Mouse (Mus musculus): Measurements from ENCODE around the gene Abcc5. TPM values are rescaled to one million over a fixed set of nuclear protein-coding genes. Genes with fewer than 3 reads are reported as not detected.
"Not testable (repeated sequence)": the region's sequence is repeated elsewhere in the genome, so short reads cannot be mapped to it uniquely, and the experiment has no call there.

Gene Abcc5
- polyA plus RNA-seq, 1 experiment from 2014 or later, result 44.9 TPM

DNA sequence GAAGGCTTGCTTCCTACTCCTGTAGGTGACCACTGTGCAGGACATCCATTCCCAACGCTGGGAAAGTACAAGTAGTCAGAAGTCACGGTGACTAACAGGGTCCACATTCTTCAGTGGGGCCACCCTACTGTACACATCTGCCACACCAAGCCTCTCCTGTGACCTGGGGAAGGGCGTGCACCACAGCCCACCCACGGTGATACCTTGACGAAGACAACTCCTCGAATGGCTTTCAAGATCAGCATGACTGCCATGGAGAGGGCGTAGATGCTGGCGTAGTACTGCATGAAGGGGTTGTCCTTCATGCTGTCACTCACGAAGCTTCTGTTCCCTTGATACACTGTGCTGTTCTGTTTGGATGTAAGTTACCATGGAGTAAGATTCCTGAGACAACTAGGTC, 58.0 kb downstream of the Abcc5 start:
- Histone ChIP-seq H3K27me3 (ENCODE audit: control insufficient read depth, insufficient read depth, low read length) (no peaks in the 10 kb centered on the region), H3K9me3 (replicated peaks; ENCODE audit: control insufficient read depth, low read length) (no peaks in the 10 kb centered on the region), H3K4me2 (ENCODE audit: low read depth, low read length) (no peak overlapping the region), H3K4me1 (ENCODE audit: control insufficient read depth, insufficient read depth, low read length) (no peaks in the 10 kb centered on the region), H3K9ac (replicated peaks; ENCODE audit: low read length) (no peak overlapping the region), H3K36me3 (replicated peaks; ENCODE audit: control insufficient read depth, insufficient read depth, low read depth, low read length) (peaks cover 3% of the 10 kb centered on the region), H3K4me3 (ENCODE audit: low read depth, low read length) (no peak overlapping the region), H3K27ac (replicated peaks; ENCODE audit: low read depth, low read length) (no peak overlapping the region)
- ATAC-seq (replicated peaks; ENCODE audit: insufficient number of reproducible peaks, low FRiP score, low TSS enrichment, low read depth) (no peak), DNase-seq (ENCODE audit: low spot score) (no peak)
- 92% methylated on average over 9 of the region's 9 CpGs for WGBS

DNA sequence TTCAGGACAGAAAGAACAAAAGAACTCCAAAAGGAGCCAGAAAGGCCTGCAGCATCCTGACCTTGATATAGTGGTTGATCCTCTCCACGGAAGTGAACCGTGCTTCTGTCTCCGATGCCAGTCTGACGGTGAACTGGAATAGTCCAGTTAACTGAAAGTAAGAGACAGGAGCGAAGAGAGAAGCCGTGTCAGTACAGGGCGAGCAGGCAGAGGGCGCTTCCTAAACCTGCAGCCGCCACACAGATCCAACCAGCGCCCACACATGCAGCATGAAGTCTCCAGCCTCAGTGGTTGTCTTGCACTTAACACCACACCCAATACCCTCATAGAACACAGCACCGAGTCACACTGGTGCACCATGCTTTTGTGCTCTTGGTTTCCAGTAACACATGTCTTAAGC, 64.1 kb downstream of the Abcc5 start:
- H3K36me3 ChIP-seq (replicated peaks; ENCODE audit: control insufficient read depth, insufficient read depth, low read depth, low read length), result peaks cover 3% of the 10 kb centered on the region
- no peaks in the 10 kb centered on the region for H3K27me3 ChIP-seq (ENCODE audit: control insufficient read depth, insufficient read depth, low read length)
- H3K9me3 ChIP-seq (replicated peaks; ENCODE audit: control insufficient read depth, low read length), result no peaks in the 10 kb centered on the region
- no peak overlapping the region for H3K27ac ChIP-seq (replicated peaks; ENCODE audit: low read depth, low read length)
- H3K4me2 ChIP-seq (ENCODE audit: low read depth, low read length), result no peak overlapping the region
- H3K4me1 ChIP-seq (ENCODE audit: control insufficient read depth, insufficient read depth, low read length), result no peaks in the 10 kb centered on the region
- ATAC-seq (replicated peaks; ENCODE audit: insufficient number of reproducible peaks, low FRiP score, low TSS enrichment, low read depth) (no peak), DNase-seq (ENCODE audit: low spot score) (no peak)
- H3K4me3 ChIP-seq (ENCODE audit: low read depth, low read length), result no peak overlapping the region
- 87% methylated on average over 11 of the region's 11 CpGs for WGBS
- H3K9ac ChIP-seq (replicated peaks; ENCODE audit: low read length), result no peak overlapping the region

DNA sequence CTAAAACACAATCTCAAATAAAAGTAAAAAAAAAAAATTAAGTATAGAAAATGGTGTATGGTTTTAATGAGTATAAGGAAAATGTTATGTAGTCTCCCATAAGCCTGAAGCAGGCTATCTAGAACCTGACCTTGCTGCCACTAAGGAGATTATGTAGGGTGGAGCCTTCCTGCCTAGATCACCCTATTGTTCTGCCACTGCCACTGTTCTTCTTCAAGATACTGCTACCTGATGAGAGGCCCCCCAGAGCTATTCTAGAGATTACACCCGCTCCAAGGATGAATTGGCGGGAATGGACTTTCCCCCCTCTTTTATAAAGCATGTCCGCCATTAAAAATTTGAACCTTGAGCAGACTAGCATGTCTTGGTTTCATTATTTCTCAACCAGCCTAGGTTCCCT, 64.7 kb downstream of the Abcc5 start:
- H3K4me3 ChIP-seq (ENCODE audit: low read depth, low read length); H3K4me2 ChIP-seq (ENCODE audit: low read depth, low read length); H3K9me3 ChIP-seq (replicated peaks; ENCODE audit: control insufficient read depth, low read length); H3K27ac ChIP-seq (replicated peaks; ENCODE audit: low read depth, low read length); ATAC-seq (replicated peaks; ENCODE audit: insufficient number of reproducible peaks, low FRiP score, low TSS enrichment, low read depth); H3K27me3 ChIP-seq (ENCODE audit: control insufficient read depth, insufficient read depth, low read length); H3K9ac ChIP-seq (replicated peaks; ENCODE audit: low read length); H3K36me3 ChIP-seq (replicated peaks; ENCODE audit: control insufficient read depth, insufficient read depth, low read depth, low read length); DNase-seq (ENCODE audit: low spot score); H3K4me1 ChIP-seq (ENCODE audit: control insufficient read depth, insufficient read depth, low read length): not testable (repeated sequence)
- 98% methylated on average over 3 of the region's 3 CpGs for WGBS

DNA sequence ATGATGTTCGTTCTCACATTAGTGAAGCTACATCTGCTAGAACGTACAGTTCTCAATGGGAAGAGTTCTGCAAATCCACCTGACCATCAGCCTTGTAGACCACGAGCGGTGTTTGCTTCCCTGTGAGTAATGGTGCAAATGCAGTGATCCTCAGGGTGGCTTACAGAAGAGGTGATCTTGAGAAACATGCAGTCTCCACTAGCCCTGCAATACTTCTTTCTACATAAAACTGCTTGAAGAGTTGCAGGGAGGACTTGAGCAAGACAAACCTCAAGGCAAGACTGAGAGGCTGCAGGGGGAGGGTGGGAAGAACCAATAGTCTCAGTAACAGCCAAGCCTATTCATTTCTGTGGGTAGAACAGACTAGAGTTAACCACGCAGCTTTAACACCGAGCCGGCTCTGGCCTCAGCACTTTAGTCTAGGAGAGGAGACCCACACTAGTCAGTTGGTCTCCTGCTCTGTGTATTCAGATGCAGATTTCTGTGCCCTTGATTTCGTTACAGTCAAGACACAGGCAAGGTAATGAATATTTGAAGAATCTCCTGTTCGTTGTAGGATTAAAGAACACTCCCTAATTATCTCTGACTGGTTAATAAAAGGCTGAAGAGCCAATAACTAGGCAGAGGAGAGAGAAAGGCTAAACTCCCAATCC, 66.4 kb downstream of the Abcc5 start:
- no peak overlapping the region for H3K4me3 ChIP-seq (ENCODE audit: low read depth, low read length)
- no peak overlapping the region for H3K4me2 ChIP-seq (ENCODE audit: low read depth, low read length)
- H3K9me3 ChIP-seq (replicated peaks; ENCODE audit: control insufficient read depth, low read length), result no peaks in the 10 kb centered on the region
- 81% methylated on average over 9 of the region's 9 CpGs for WGBS
- no peak overlapping the region for H3K9ac ChIP-seq (replicated peaks; ENCODE audit: low read length)
- no peaks in the 10 kb centered on the region; the same call in 1 of the 2 replicates for H3K36me3 ChIP-seq (replicated peaks; ENCODE audit: control insufficient read depth, insufficient read depth, low read depth, low read length)
- no peak overlapping the region for H3K27ac ChIP-seq (replicated peaks; ENCODE audit: low read depth, low read length)
- DNase-seq (ENCODE audit: low spot score) (no peak), ATAC-seq (replicated peaks; ENCODE audit: insufficient number of reproducible peaks, low FRiP score, low TSS enrichment, low read depth) (no peak)
- no peaks in the 10 kb centered on the region for H3K4me1 ChIP-seq (ENCODE audit: control insufficient read depth, insufficient read depth, low read length)
- H3K27me3 ChIP-seq (ENCODE audit: control insufficient read depth, insufficient read depth, low read length), result no peaks in the 10 kb centered on the region

DNA sequence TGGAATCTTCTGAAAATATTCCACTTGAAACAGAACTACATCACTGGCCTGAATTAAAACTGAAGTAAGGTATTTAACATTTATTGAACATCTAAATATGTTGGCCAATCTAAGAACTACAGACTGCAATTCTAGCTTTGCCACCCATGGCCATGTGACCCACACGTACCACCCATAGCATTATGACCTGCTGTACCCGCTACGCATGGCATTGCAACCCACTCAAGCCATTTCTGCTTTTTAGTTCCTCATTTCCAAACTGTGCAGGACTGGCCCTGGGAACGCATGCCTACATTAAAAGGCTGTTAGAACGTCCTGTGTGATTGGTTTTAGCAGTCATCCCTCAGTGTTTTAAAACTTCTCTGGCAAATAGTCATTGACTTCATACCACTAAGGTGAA, 68.4 kb downstream of the Abcc5 start:
- no peaks in the 10 kb centered on the region; the same call in 1 of the 2 replicates for H3K36me3 ChIP-seq (replicated peaks; ENCODE audit: control insufficient read depth, insufficient read depth, low read depth, low read length)
- H3K4me3 ChIP-seq (ENCODE audit: low read depth, low read length), result no peak overlapping the region
- no peak overlapping the region for H3K4me2 ChIP-seq (ENCODE audit: low read depth, low read length)
- no peak for ATAC-seq (replicated peaks; ENCODE audit: insufficient number of reproducible peaks, low FRiP score, low TSS enrichment, low read depth)
- H3K4me1 ChIP-seq (ENCODE audit: control insufficient read depth, insufficient read depth, low read length), result no peaks in the 10 kb centered on the region
- no peaks in the 10 kb centered on the region for H3K27me3 ChIP-seq (ENCODE audit: control insufficient read depth, insufficient read depth, low read length)
- H3K9ac ChIP-seq (replicated peaks; ENCODE audit: low read length), result no peak overlapping the region
- H3K27ac ChIP-seq (replicated peaks; ENCODE audit: low read depth, low read length), result no peak overlapping the region
- DNase-seq (ENCODE audit: low spot score), result no peak
- no peaks in the 10 kb centered on the region for H3K9me3 ChIP-seq (replicated peaks; ENCODE audit: control insufficient read depth, low read length)
- WGBS, result 91% methylated on average over 5 of the region's 5 CpGs

DNA sequence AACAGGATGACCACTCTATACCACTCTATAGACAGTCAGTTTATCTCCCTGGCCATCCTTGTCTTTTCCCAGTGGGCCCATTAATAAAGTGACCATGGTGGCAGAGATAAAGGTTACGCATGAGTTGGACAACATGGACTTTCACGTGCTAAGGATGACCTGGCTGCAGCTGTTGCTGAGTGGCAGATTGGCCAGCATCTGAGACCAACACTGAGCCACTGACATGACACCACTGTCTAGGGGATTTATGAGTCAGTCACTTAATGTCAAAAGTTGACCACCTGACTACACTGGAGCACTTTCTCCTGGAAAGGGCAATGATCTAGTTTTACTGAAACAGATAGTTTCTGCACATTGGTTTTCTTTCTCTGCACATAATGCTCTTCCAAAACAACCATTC, 71.4 kb downstream of the Abcc5 start:
- H3K4me1 ChIP-seq (ENCODE audit: control insufficient read depth, insufficient read depth, low read length), result no peaks in the 10 kb centered on the region
- H3K4me2 ChIP-seq (ENCODE audit: low read depth, low read length), result no peak overlapping the region
- WGBS, result 89% methylated on average over 2 of the region's 2 CpGs

DNA sequence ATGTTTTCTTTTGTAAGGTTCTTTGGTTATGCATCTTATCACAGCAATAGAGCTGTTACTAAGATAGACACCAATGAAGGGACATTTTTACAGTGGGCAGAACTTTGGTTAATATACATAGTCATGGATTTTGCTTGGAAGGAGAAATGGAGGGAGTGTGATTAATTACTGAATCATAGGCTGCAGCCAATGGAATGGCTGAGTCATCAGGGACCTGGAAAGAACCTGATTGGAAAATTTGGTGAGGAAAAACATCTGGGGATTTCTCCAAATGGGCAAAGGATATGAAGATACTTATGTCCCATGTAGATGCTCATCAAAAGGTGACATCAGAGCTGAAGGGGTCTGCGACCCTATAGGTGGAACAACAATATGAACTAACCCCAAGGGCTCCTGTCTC, 72.2 kb downstream of the Abcc5 start:
- Histone ChIP-seq H3K9me3 (replicated peaks; ENCODE audit: control insufficient read depth, low read length) (no peaks in the 10 kb centered on the region), H3K4me2 (ENCODE audit: low read depth, low read length) (no peak overlapping the region), H3K4me1 (ENCODE audit: control insufficient read depth, insufficient read depth, low read length) (no peaks in the 10 kb centered on the region), H3K36me3 (replicated peaks; ENCODE audit: control insufficient read depth, insufficient read depth, low read depth, low read length) (no peaks in the 10 kb centered on the region), H3K27me3 (ENCODE audit: control insufficient read depth, insufficient read depth, low read length) (no peaks in the 10 kb centered on the region), H3K27ac (replicated peaks; ENCODE audit: low read depth, low read length) (no peak overlapping the region), H3K9ac (replicated peaks; ENCODE audit: low read length) (no peak overlapping the region), H3K4me3 (ENCODE audit: low read depth, low read length) (no peak overlapping the region)
- ATAC-seq (replicated peaks; ENCODE audit: insufficient number of reproducible peaks, low FRiP score, low TSS enrichment, low read depth) (no peak), DNase-seq (ENCODE audit: low spot score) (no peak)
- WGBS, result 92% methylated on average over 1 of the region's 1 CpGs

More for the DNA sequence above, 71.4 kb downstream of the Abcc5 start:
- Histone ChIP-seq H3K9ac (replicated peaks; ENCODE audit: low read length) (no peak overlapping the region), H3K4me3 (ENCODE audit: low read depth, low read length) (no peak overlapping the region), H3K9me3 (replicated peaks; ENCODE audit: control insufficient read depth, low read length) (no peaks in the 10 kb centered on the region), H3K27me3 (ENCODE audit: control insufficient read depth, insufficient read depth, low read length) (no peaks in the 10 kb centered on the region), H3K36me3 (replicated peaks; ENCODE audit: control insufficient read depth, insufficient read depth, low read depth, low read length) (no peaks in the 10 kb centered on the region), H3K27ac (replicated peaks; ENCODE audit: low read depth, low read length) (no peak overlapping the region)
- DNase-seq (ENCODE audit: low spot score), result no peak
- ATAC-seq (replicated peaks; ENCODE audit: insufficient number of reproducible peaks, low FRiP score, low TSS enrichment, low read depth), result no peak

DNA sequence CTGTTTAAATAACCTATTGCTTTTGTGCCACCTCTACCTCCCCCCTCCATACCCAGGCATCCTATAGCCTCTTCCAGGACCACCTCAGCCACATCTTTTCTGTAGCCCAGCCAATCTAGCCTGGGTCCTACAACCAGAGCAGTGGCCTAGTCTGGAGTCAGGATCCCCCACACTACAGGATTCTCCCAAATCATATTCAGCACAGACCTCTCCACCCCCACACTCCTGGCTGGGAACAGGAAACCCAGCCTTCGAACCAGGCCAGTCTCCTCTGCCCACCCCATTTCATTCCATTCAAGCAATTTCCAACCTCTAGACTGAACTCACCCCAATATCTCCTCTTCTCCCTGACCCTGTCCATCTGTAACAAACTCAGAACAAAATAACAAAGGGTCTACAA, 80.7 kb downstream of the Abcc5 start:
- Histone ChIP-seq H3K9me3 (replicated peaks; ENCODE audit: control insufficient read depth, low read length) (no peaks in the 10 kb centered on the region), H3K27ac (replicated peaks; ENCODE audit: low read depth, low read length) (no peak overlapping the region), H3K4me3 (ENCODE audit: low read depth, low read length) (no peak overlapping the region), H3K4me1 (ENCODE audit: control insufficient read depth, insufficient read depth, low read length) (no peaks in the 10 kb centered on the region), H3K4me2 (ENCODE audit: low read depth, low read length) (no peak overlapping the region), H3K36me3 (replicated peaks; ENCODE audit: control insufficient read depth, insufficient read depth, low read depth, low read length) (peaks cover 3% of the 10 kb centered on the region), H3K27me3 (ENCODE audit: control insufficient read depth, insufficient read depth, low read length) (no peaks in the 10 kb centered on the region), H3K9ac (replicated peaks; ENCODE audit: low read length) (no peak overlapping the region)
- WGBS, result 88% methylated on average over 1 of the region's 1 CpGs
- ATAC-seq (replicated peaks; ENCODE audit: insufficient number of reproducible peaks, low FRiP score, low TSS enrichment, low read depth) (no peak), DNase-seq (ENCODE audit: low spot score) (no peak)

Measured in embryonic facial prominence, embryonic 11.5 days (tissue).